Mouse (Mus musculus) forebrain, postnatal 0 days (tissue): ENCODE data around the gene Akap9. TPM values are rescaled to one million over a fixed set of nuclear protein-coding genes. Genes with fewer than 3 reads are reported as not detected.
A peak's percentile ranks its signal among the peaks of the same experiment; 100 is the strongest.
"Not testable (repeated sequence)": the region's sequence is repeated elsewhere in the genome, so short reads cannot be mapped to it uniquely, and the experiment has no call there.

ENCODE experiments used
- ATAC-seq: fragments of 200-750 bp; cut with Nextera tagmentation; 2 replicates; pipeline ENCODE4 v1.8.0; 2017; ENCODE audit warnings: mild to moderate bottlenecking, moderate library complexity
- DNase-seq: peaks from one replicate; pipeline ENCODE4 v3.0.0-alpha.2; 2015
- H3K27ac ChIP-seq: fragments of 300-500 bp; sonication (generic); 2 replicates; pipeline ENCODE4 v1.5.1; 2014; ENCODE audit warnings: low read depth, mild to moderate bottlenecking, antibody characterized with exemption, low read length, moderate library complexity, mixed read lengths
- H3K27me3 ChIP-seq: fragments of 300-500 bp; sonication (generic); 2 replicates; pipeline ENCODE4 v1.6.1; 2014; ENCODE audit warnings: mild to moderate bottlenecking, low read length, mixed read lengths; ENCODE audit not compliant: insufficient read depth
- H3K36me3 ChIP-seq: fragments of 300-500 bp; sonication (generic); 2 replicates; pipeline ENCODE4 v1.6.1; 2014; ENCODE audit warnings: mild to moderate bottlenecking, moderate library complexity; ENCODE audit not compliant: insufficient read depth
- H3K4me1 ChIP-seq: fragments of 300-500 bp; sonication (generic); 2 replicates; pipeline ENCODE4 v1.6.1; 2014; ENCODE audit warnings: antibody characterized with exemption; ENCODE audit not compliant: insufficient read depth
- H3K4me2 ChIP-seq: fragments of 300-500 bp; sonication (generic); 2 replicates; pipeline ENCODE4 v1.6.1; 2014; ENCODE audit warnings: low read depth, mild to moderate bottlenecking, moderate library complexity
- H3K4me3 ChIP-seq: fragments of 300-500 bp; sonication (generic); 2 replicates; pipeline ENCODE4 v1.5.1; 2014; ENCODE audit warnings: low read depth, low read length, mixed read lengths
- H3K9ac ChIP-seq: fragments of 300-500 bp; sonication (generic); 2 replicates; pipeline ENCODE4 v1.6.1; 2014; ENCODE audit warnings: mild to moderate bottlenecking
- H3K9me3 ChIP-seq: fragments of 300-500 bp; sonication (generic); 2 replicates; pipeline ENCODE4 v1.6.1; 2016; ENCODE audit warnings: low read length
- CTCF ChIP-seq: sonication (generic); IDR thresholded peaks from 2 replicates; pipeline ENCODE4 v1.5.1; 2016; ENCODE audit warnings: antibody characterized with exemption, control low read depth, low read depth
- WGBS: fragments of 180-500 bp; shearing (Covaris S2); extraction: QIAGEN DNeasy Blood & Tissue Kit; methylation state at CpG from one replicate; pipeline ENCODE4 v1.1.7; 2014; 5-methylcytosine and 5-hydroxymethylcytosine counted together
- polyA plus RNA-seq: library from polyadenylated mRNA; unstranded; fragments of >200 nt; fragmentation: Nextera tagmentation; extraction: Ambion mirVana; gene quantifications from 2 replicates; pipeline ENCODE4 v1.2.1, GENCODE M21; 2015
- total RNA-seq: library from RNA; depleted of rRNA; stranded (reverse); fragments of >200 nt; gene quantifications from 2 replicates; pipeline ENCODE4 v1.2.3, GENCODE M21; 2014; rRNA removed

Gene Akap9
- total and polyA plus RNA-seq, 2 experiments from 2014 or later: 110 to 266 TPM

- H3K9me3 ChIP-seq: no peaks in the 10 kb centered on the region
Observed at GRCm38 (mm10) chr5:4101770-4102169, 173.9 kb downstream of the Akap9 start.

GRCm38 (mm10) chr5:4103626-4104340 lies 175.9 kb downstream of the Akap9 start:
- H3K4me2 ChIP-seq: peak overlapping the region; percentile 58
- H3K27ac ChIP-seq: peak overlapping the region; percentile 95
- TF ChIP-seq CTCF: no peak
- 0 out of 2 replicates have a peak, but pooled peaks cover 4% of the 10 kb centered on the region for H3K4me1 ChIP-seq
- under 1% methylated on average over 41 of the region's 41 CpGs for WGBS
- peak overlapping the region; percentile 84 for H3K9ac ChIP-seq
- no peaks in the 10 kb centered on the region for H3K9me3 ChIP-seq
- DNase-seq: no peak
- H3K36me3 ChIP-seq: peaks cover 26% of the 10 kb centered on the region
- ATAC-seq: peak; percentile 45
- H3K27me3 ChIP-seq: no peaks in the 10 kb centered on the region
- peak overlapping the region; percentile 95 for H3K4me3 ChIP-seq

More at GRCm38 (mm10) chr5:4101770-4102169, 173.9 kb downstream of the Akap9 start:
- ATAC-seq (no peak), DNase-seq (no peak)
- 96% methylated on average over 2 of the region's 2 CpGs for WGBS
- Histone ChIP-seq H3K9ac (no peak overlapping the region), H3K27me3 (no peaks in the 10 kb centered on the region), H3K4me1 (0 out of 2 replicates have a peak, but pooled peaks cover 4% of the 10 kb centered on the region), H3K4me3 (no peak overlapping the region), H3K27ac (no peak overlapping the region), H3K4me2 (no peak overlapping the region), H3K36me3 (peaks cover 31% of the 10 kb centered on the region)
- TF ChIP-seq CTCF: peak; percentile 52

GRCm38 (mm10) chr5:4104341-4105040 lies 176.6 kb downstream of the Akap9 start, which contains the start of gene Cyp51:
Cyp51 (minus strand) TSS chr5:4104746.
- Histone ChIP-seq H3K27me3 (no peaks in the 10 kb centered on the region), H3K9ac (peak within 1 kb of the TSS; percentile 84), H3K4me2 (peak within 1 kb of the TSS; percentile 58), H3K36me3 (peaks cover 19% of the 10 kb centered on the region), H3K4me1 (0 out of 2 replicates have a peak, but pooled peaks cover 4% of the 10 kb centered on the region), H3K27ac (peak within 1 kb of the TSS; percentile 95), H3K4me3 (peak within 1 kb of the TSS; percentile 95), H3K9me3 (no peaks in the 10 kb centered on the region)
- ATAC-seq: peak; percentile 96
- DNase-seq: peak; percentile 97
- no peak for TF ChIP-seq CTCF
- whole genome bisulfite sequencing: 0% methylated on average over 59 of the region's 59 CpGs

GRCm38 (mm10) chr5:4105651-4106186 lies 177.9 kb downstream of the Akap9 start:
- no peak overlapping the region for H3K9ac ChIP-seq
- 86% methylated on average over 2 of the region's 2 CpGs for WGBS
- ATAC-seq (no peak), DNase-seq (no peak)
- H3K4me3 ChIP-seq: no peak overlapping the region
- H3K4me1 ChIP-seq: 0 out of 2 replicates have a peak, but pooled peaks cover 4% of the 10 kb centered on the region
- H3K4me2 ChIP-seq: no peak overlapping the region
- peaks cover 10% of the 10 kb centered on the region for H3K36me3 ChIP-seq
- no peak for TF ChIP-seq CTCF
- H3K27me3 ChIP-seq: no peaks in the 10 kb centered on the region
- no peak overlapping the region for H3K27ac ChIP-seq
- H3K9me3 ChIP-seq: no peaks in the 10 kb centered on the region

GRCm38 (mm10) chr5:4107056-4107455 lies 179.2 kb downstream of the Akap9 start:
- 56% methylated on average over 7 of the region's 7 CpGs for WGBS
- H3K4me3 ChIP-seq, H3K27me3 ChIP-seq, DNase-seq, H3K9me3 ChIP-seq, H3K36me3 ChIP-seq, H3K4me2 ChIP-seq, H3K9ac ChIP-seq, H3K27ac ChIP-seq, ATAC-seq, H3K4me1 ChIP-seq: not testable (repeated sequence)

GRCm38 (mm10) chr5:4112570-4113098 lies 184.8 kb downstream of the Akap9 start:
- no peak overlapping the region for H3K9ac ChIP-seq
- no peak overlapping the region for H3K27ac ChIP-seq
- ATAC-seq (no peak), DNase-seq (no peak)
- 92% methylated on average over 5 of the region's 5 CpGs for WGBS
- H3K4me3 ChIP-seq: no peak overlapping the region
- H3K4me1 ChIP-seq: no peaks in the 10 kb centered on the region
- H3K9me3 ChIP-seq: no peaks in the 10 kb centered on the region
- no peaks in the 10 kb centered on the region for H3K36me3 ChIP-seq
- H3K4me2 ChIP-seq: no peak overlapping the region
- TF ChIP-seq CTCF: no peak
- no peaks in the 10 kb centered on the region for H3K27me3 ChIP-seq

Other genes with a start within 250 kb of the Akap9 start
- 74.0 and 81.1 TPM in 2 replicates for gene Ankib1, start 125.1 kb upstream of the Akap9 start, total RNA-seq
- gene Ankib1, start 125.1 kb upstream of the Akap9 start, polyA plus RNA-seq: 10.5 and 17.2 TPM in 2 replicates
- gene Krit1, start 124.9 kb upstream of the Akap9 start, total RNA-seq: 50.2 and 53.0 TPM in 2 replicates
- gene Krit1, start 124.9 kb upstream of the Akap9 start, polyA plus RNA-seq: 19.7 and 27.5 TPM in 2 replicates
- not detected in 2 replicates for gene Lrrd1, start 82.9 kb upstream of the Akap9 start, total RNA-seq
- gene Lrrd1, start 82.9 kb upstream of the Akap9 start, polyA plus RNA-seq: not detected in 2 replicates
- gene Mterf1a, start 34.1 kb upstream of the Akap9 start, total RNA-seq: 6.3 and 8.5 TPM in 2 replicates
- gene Mterf1a, start 34.1 kb upstream of the Akap9 start, polyA plus RNA-seq: 4.5 and 5.3 TPM in 2 replicates
- 291 and 369 TPM in 2 replicates for gene Cyp51, start 176.7 kb downstream of the Akap9 start, total RNA-seq
- 95.4 and 107 TPM in 2 replicates for gene Cyp51, start 176.7 kb downstream of the Akap9 start, polyA plus RNA-seq